Mouse (Mus musculus) embryonic fibroblast, embryonic 13.5 days (primary cell): ENCODE measurements around the gene Eps8l2.

ENCODE experiments used
- CTCF ChIP-seq: IDR thresholded peaks from 2 replicates; pipeline ENCODE4 v1.5.1; 2011; ENCODE audit warnings: mild to moderate bottlenecking, control low read depth, low read length, moderate library complexity, borderline replicate concordance; ENCODE audit not compliant: insufficient read depth
- POLR2A ChIP-seq: IDR thresholded peaks from 2 replicates; pipeline ENCODE4 v1.6.1; 2011; ENCODE audit warnings: low read depth, mild to moderate bottlenecking, control low read depth, low read length, moderate library complexity

GRCm38 (mm10) chr7:141293852-141294471 lies 44.7 kb upstream of the Eps8l2 start:
- TF ChIP-seq CTCF (no peak), POLR2A (no peak)
